Mouse (Mus musculus) CH12.LX (cell line): ENCODE measurements around the gene Glb1. TPM values are rescaled to one million over a fixed set of nuclear protein-coding genes. Genes with fewer than 3 reads are reported as not detected.

Experiments
- DNase-seq: peaks from one replicate; pipeline ENCODE4 v3.0.0-alpha.2; 2013; ENCODE audit errors: extremely low read depth
- H3K27ac ChIP-seq: 2 replicates; pipeline ENCODE4 v1.5.1; 2012; ENCODE audit warnings: low read depth, mild to moderate bottlenecking, control low read depth, moderate library complexity; ENCODE audit not compliant: insufficient read depth
- H3K27me3 ChIP-seq: replicated peaks from 2 replicates; pipeline ENCODE3; 2012; ENCODE audit warnings: inconsistent platforms
- H3K36me3 ChIP-seq, 2 experiments: replicated peaks in 1 of 2; 2 replicates each; pipeline versions ENCODE3 to v1.6.1; 2012; ENCODE audit warnings: inconsistent platforms in 1 of 2, low read length in 1 of 2, mild to moderate bottlenecking in 1 of 2, mixed read lengths in 1 of 2, moderate library complexity in 1 of 2; ENCODE audit not compliant: control insufficient read depth in 1 of 2, insufficient read depth in 1 of 2
- H3K4me1 ChIP-seq, 2 experiments: 2 replicates each; pipeline ENCODE4 v1.6.1; 2012; ENCODE audit warnings: inconsistent platforms in 1 of 2, moderate library complexity in 1 of 2; ENCODE audit not compliant: insufficient read depth in 2 of 2, control insufficient read depth in 1 of 2
- H3K4me2 ChIP-seq: 2 replicates; pipeline ENCODE4 v1.6.1; 2012; ENCODE audit warnings: low read depth, mild to moderate bottlenecking, control low read depth; ENCODE audit not compliant: poor library complexity, insufficient read depth, severe bottlenecking
- H3K4me3 ChIP-seq, 3 experiments: fragments of 150-350 bp in 1 of 3; sonication (generic) in 1 of 3; replicated peaks in 1 of 3; 2 replicates each; pipeline versions ENCODE3 to v1.5.1; 2011 to 2012; ENCODE audit warnings: low read depth in 2 of 3, low read length in 2 of 3, mild to moderate bottlenecking in 2 of 3, moderate library complexity in 2 of 3, control low read depth in 1 of 3, improper control_type of control experiment in 1 of 3, inconsistent platforms in 1 of 3, mixed read lengths in 1 of 3; ENCODE audit not compliant: poor library complexity in 1 of 3
- H3K79me2 ChIP-seq: replicated peaks from 2 replicates; pipeline ENCODE4 v1.6.1; 2012; ENCODE audit warnings: mild to moderate bottlenecking, moderate library complexity; ENCODE audit not compliant: control insufficient read depth, poor library complexity, insufficient read depth, severe bottlenecking; ENCODE audit errors: extremely low read depth
- H3K9ac ChIP-seq: 2 replicates; pipeline ENCODE4 v1.6.1; 2012; ENCODE audit warnings: low read depth, mild to moderate bottlenecking, control low read depth, moderate library complexity; ENCODE audit not compliant: insufficient read depth
- H3K9me3 ChIP-seq: replicated peaks from 2 replicates; pipeline ENCODE3; 2012; ENCODE audit warnings: low read length, inconsistent platforms, mixed read lengths
- BHLHE40 ChIP-seq: IDR thresholded peaks from 2 replicates; pipeline ENCODE4 v1.6.1; 2011; ENCODE audit warnings: mild to moderate bottlenecking, low read depth, low read length, improper control_type of control experiment
- CHD2 ChIP-seq: IDR thresholded peaks from 2 replicates; pipeline ENCODE4 v1.6.1; 2011; ENCODE audit warnings: low read length, improper control_type of control experiment
- ELF1 ChIP-seq: IDR thresholded peaks from 2 replicates; pipeline ENCODE4 v1.6.1; 2014; ENCODE audit warnings: low read depth, mild to moderate bottlenecking, inconsistent platforms, low read length, improper control_type of control experiment
- EP300 ChIP-seq: IDR thresholded peaks from 2 replicates; pipeline ENCODE4 v1.6.1; 2011; ENCODE audit warnings: low read length, improper control_type of control experiment
- GABPA ChIP-seq: IDR thresholded peaks from 2 replicates; pipeline ENCODE4 v1.6.1; 2012; ENCODE audit warnings: low read depth, low read length, improper control_type of control experiment, inconsistent platforms; ENCODE audit not compliant: insufficient replicate concordance
- IRF4 ChIP-seq: IDR thresholded peaks from 2 replicates; pipeline ENCODE4 v1.6.1; 2014; ENCODE audit warnings: low read depth, mild to moderate bottlenecking, inconsistent platforms, low read length, improper control_type of control experiment
- JUND ChIP-seq: conservative IDR thresholded peaks from 2 replicates; pipeline ENCODE4 v1.6.1; 2011; ENCODE audit warnings: low read depth, low read length, improper control_type of control experiment
- KAT2A ChIP-seq: IDR thresholded peaks from 2 replicates; pipeline ENCODE4 v1.6.1; 2012; ENCODE audit warnings: low read length, improper control_type of control experiment, inconsistent platforms; ENCODE audit not compliant: insufficient replicate concordance
- MAFK ChIP-seq: IDR thresholded peaks from 2 replicates; pipeline ENCODE4 v1.6.1; 2011; ENCODE audit warnings: low read length, improper control_type of control experiment; ENCODE audit not compliant: insufficient replicate concordance
- MAX ChIP-seq: IDR thresholded peaks from 2 replicates; pipeline ENCODE4 v1.6.1; 2011; ENCODE audit warnings: low read length, improper control_type of control experiment
- MAZ ChIP-seq: IDR thresholded peaks from 2 replicates; pipeline ENCODE4 v1.6.1; 2012; ENCODE audit warnings: low read depth, mild to moderate bottlenecking, inconsistent platforms, low read length, improper control_type of control experiment, moderate library complexity
- MYC ChIP-seq: IDR thresholded peaks from 2 replicates; pipeline ENCODE4 v1.6.1; 2011; ENCODE audit warnings: low read depth, mild to moderate bottlenecking, improper control_type of control experiment, low read length
- NRF1 ChIP-seq: IDR thresholded peaks from 2 replicates; pipeline ENCODE4 v1.6.1; 2014; ENCODE audit warnings: low read depth, mild to moderate bottlenecking, inconsistent platforms, low read length, improper control_type of control experiment, moderate library complexity
- PAX5 ChIP-seq: IDR thresholded peaks from 2 replicates; pipeline ENCODE4 v1.6.1; 2012; ENCODE audit warnings: low read length, inconsistent platforms, mixed read lengths
- POLR2A ChIP-seq: IDR thresholded peaks from 2 replicates; pipeline ENCODE4 v1.6.1; 2011; ENCODE audit warnings: low read depth, mild to moderate bottlenecking, improper control_type of control experiment, low read length
- POLR2AphosphoS2 ChIP-seq: IDR thresholded peaks from 2 replicates; pipeline ENCODE4 v1.6.1; 2011; ENCODE audit warnings: low read depth, low read length, improper control_type of control experiment
- RCOR1 ChIP-seq: conservative IDR thresholded peaks from 2 replicates; pipeline ENCODE4 v1.6.1; 2012; ENCODE audit warnings: low read depth, mild to moderate bottlenecking, inconsistent platforms, low read length, improper control_type of control experiment
- SIN3A ChIP-seq: IDR thresholded peaks from 2 replicates; pipeline ENCODE4 v1.6.1; 2012; ENCODE audit warnings: low read length, improper control_type of control experiment, inconsistent platforms
- SMC3 ChIP-seq: IDR thresholded peaks from 2 replicates; pipeline ENCODE4 v1.6.1; 2011; ENCODE audit warnings: low read depth, low read length, improper control_type of control experiment
- TBP ChIP-seq: conservative IDR thresholded peaks from 2 replicates; pipeline ENCODE4 v1.6.1; 2011; ENCODE audit warnings: low read depth, low read length, improper control_type of control experiment
- TCF12 ChIP-seq: IDR thresholded peaks from 2 replicates; pipeline ENCODE4 v1.6.1; 2014; ENCODE audit warnings: low read depth, mild to moderate bottlenecking, inconsistent platforms, low read length, improper control_type of control experiment
- UBTF ChIP-seq: IDR thresholded peaks from 2 replicates; pipeline ENCODE4 v1.6.1; 2012; ENCODE audit warnings: low read depth, mild to moderate bottlenecking, inconsistent platforms, low read length, improper control_type of control experiment, moderate library complexity
- USF1 ChIP-seq: IDR thresholded peaks from 2 replicates; pipeline ENCODE4 v1.6.1; 2014; ENCODE audit warnings: low read depth, mild to moderate bottlenecking, inconsistent platforms, low read length, improper control_type of control experiment
- USF2 ChIP-seq: conservative IDR thresholded peaks from 2 replicates; pipeline ENCODE4 v1.6.1; 2011; ENCODE audit warnings: low read depth, low read length, improper control_type of control experiment
- ZMIZ1 ChIP-seq: IDR thresholded peaks from 2 replicates; pipeline ENCODE4 v1.6.1; 2012; ENCODE audit warnings: low read depth, mild to moderate bottlenecking, inconsistent platforms, low read length, improper control_type of control experiment
- ZNF384 ChIP-seq: IDR thresholded peaks from 2 replicates; pipeline ENCODE4 v1.6.1; 2012; ENCODE audit warnings: low read depth, low read length, improper control_type of control experiment, inconsistent platforms
- dilution Hi-C: fragments of 300-500 bp; cut with MboI; formaldehyde crosslinking; loops from 2 replicates; pipeline ENCODE4 v1.14.3; 2020; ENCODE audit warnings: low sequenced_read_pairs; ENCODE audit not compliant: extremely low pct_unique_long_range_greater_than_20kb, extremely low pct_ligation_motif_present
- in situ Hi-C: fragments of 300-500 bp; cut with MboI; formaldehyde crosslinking; loops from 3 replicates; pipeline ENCODE4 v1.14.3; 2019; ENCODE audit warnings: low sequenced_read_pairs, low pct_ligation_motif_present, low pct_unique_long_range_greater_than_20kb, mixed read lengths
- polyA plus RNA-seq: library from polyadenylated mRNA; unstranded; fragments of >175 nt; gene quantifications from 2 replicates; pipeline ENCODE4 v1.2.1, GENCODE M21; 2012; ENCODE audit warnings: low read depth; ENCODE audit not compliant: insufficient read length
- total RNA-seq, 2 experiments: library from RNA; depleted of rRNA; stranded (reverse); fragments of 300-350 nt in 1 of 2; fragments of >200 nt in 1 of 2; gene quantifications; 2 replicates each; pipeline ENCODE4 v1.2.3; 2012 to 2014

Gene Glb1
- total and polyA plus RNA-seq, 3 experiments: 25.7 to 40.7 (median 35.4) TPM

DNA sequence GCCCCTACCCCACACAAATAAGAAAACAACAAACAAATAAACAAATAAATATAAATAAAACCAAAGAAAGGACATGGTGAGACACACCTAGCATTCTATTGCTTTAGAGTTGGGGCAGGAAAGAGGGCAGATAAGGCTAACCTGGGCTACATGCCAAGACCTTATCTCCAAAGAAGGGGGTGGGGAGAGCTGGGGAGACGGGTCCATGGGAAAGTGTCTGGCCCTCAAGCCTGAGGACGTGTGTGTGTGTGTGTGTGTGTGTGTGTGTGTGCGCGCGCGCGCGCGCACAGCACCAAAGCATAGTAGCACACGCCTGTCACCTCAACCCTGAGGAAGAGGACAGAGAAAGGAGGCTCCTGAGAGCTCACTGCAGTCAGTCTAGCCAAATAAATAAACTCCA, 23.7 kb upstream of the Glb1 start:
- no peak overlapping the region for H3K4me3 ChIP-seq
- no peaks in the 10 kb centered on the region for H3K79me2 ChIP-seq
- no peak for DNase-seq
- in situ Hi-C loops: no loop called here
- H3K9me3 ChIP-seq: no peaks in the 10 kb centered on the region
- no peaks in the 10 kb centered on the region for H3K27me3 ChIP-seq
- no peaks in the 10 kb centered on the region for H3K4me1 ChIP-seq
- H3K9ac ChIP-seq: no peak overlapping the region
- H3K27ac ChIP-seq: no peak overlapping the region
- peaks cover 61 to 68% of the 10 kb centered on the region in 2 experiments for H3K36me3 ChIP-seq
- dilution Hi-C loops: no loop called here
- TF ChIP-seq RCOR1 (no peak), USF1 (no peak), IRF4 (no peak), MAX (no peak), PAX5 (no peak), MAFK (no peak), EP300 (no peak), ELF1 (no peak), USF2 (no peak), MYC (no peak), TBP (no peak), NRF1 (no peak), CHD2 (no peak), SIN3A (no peak)
- no peak overlapping the region for H3K4me2 ChIP-seq

DNA sequence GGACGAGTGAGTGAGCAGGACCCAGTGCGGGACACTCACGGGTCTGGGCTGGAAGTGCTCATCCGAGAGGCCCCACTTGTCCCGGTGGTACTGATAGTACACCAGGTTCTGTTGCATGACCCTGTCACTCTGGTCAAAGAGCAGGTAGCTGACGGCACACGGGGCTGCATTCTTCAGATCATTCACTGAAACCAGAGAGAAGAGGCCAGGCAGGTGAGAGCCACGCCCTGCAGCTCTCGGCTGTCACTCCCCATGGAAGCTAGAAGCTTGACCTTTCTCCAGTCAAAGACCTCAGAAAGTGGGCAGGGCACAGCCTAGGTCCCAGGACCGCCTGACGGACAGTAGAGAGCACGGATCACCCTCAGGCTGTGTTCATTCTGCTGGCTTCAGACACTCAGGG, 21.0 kb upstream of the Glb1 start:
- peaks cover 60 to 86% of the 10 kb centered on the region in 2 experiments for H3K36me3 ChIP-seq
- no peak for DNase-seq
- H3K4me2 ChIP-seq: no peak overlapping the region
- TF ChIP-seq GABPA (no peak), ZMIZ1 (no peak), MAZ (no peak), POLR2A (no peak), TCF12 (no peak), BHLHE40 (no peak), ELF1 (no peak), IRF4 (no peak), POLR2AphosphoS2 (no peak), KAT2A (no peak), SMC3 (no peak), JUND (no peak), PAX5 (no peak), RCOR1 (no peak), MAX (no peak), MAFK (no peak), ZNF384 (no peak), USF1 (no peak), TBP (no peak), UBTF (no peak)
- H3K27me3 ChIP-seq: no peaks in the 10 kb centered on the region
- in situ Hi-C loops (loop anchor here (10.0 kb wide), 2 partner anchors 45 to 385 kb away; partner anchors contain the start of gene Bcl2a1c), dilution Hi-C loops (no loop called here)
- H3K27ac ChIP-seq: no peak overlapping the region
- H3K9ac ChIP-seq: no peak overlapping the region
- no peaks in the 10 kb centered on the region for H3K79me2 ChIP-seq
- H3K4me1 ChIP-seq: no peaks in the 10 kb centered on the region
- H3K4me3 ChIP-seq: no peak overlapping the region
- H3K9me3 ChIP-seq: no peaks in the 10 kb centered on the region
